Mouse (Mus musculus) hindbrain, embryonic 10.5 days (tissue): ENCODE results near the gene Hnrnpab. TPM values are rescaled to one million over a fixed set of nuclear protein-coding genes. Genes with fewer than 3 reads are reported as not detected.
"Not testable (repeated sequence)": the region's sequence is repeated elsewhere in the genome, so short reads cannot be mapped to it uniquely, and the experiment has no call there.

Experiments
- DNase-seq: peaks from one replicate; pipeline ENCODE4 v3.0.0-alpha.2; 2017; ENCODE audit warnings: low spot score
- H3K27ac ChIP-seq: fragments of 300-500 bp; sonication (generic); 2 replicates; pipeline ENCODE4 v1.5.1; 2016; ENCODE audit warnings: mild to moderate bottlenecking, moderate library complexity
- H3K27me3 ChIP-seq: fragments of 300-500 bp; sonication (generic); 2 replicates; pipeline ENCODE4 v1.6.1; 2016; ENCODE audit warnings: mild to moderate bottlenecking; ENCODE audit not compliant: poor library complexity, insufficient read depth, severe bottlenecking
- H3K36me3 ChIP-seq: fragments of 300-500 bp; sonication (generic); 2 replicates; pipeline ENCODE4 v1.6.1; 2016; ENCODE audit warnings: mild to moderate bottlenecking, moderate library complexity
- H3K4me1 ChIP-seq: fragments of 300-500 bp; sonication (generic); replicated peaks from 2 replicates; pipeline ENCODE4 v1.6.1; 2016; ENCODE audit warnings: mild to moderate bottlenecking
- H3K4me3 ChIP-seq: fragments of 300-500 bp; sonication (generic); 2 replicates; pipeline ENCODE4 v1.5.1; 2016; ENCODE audit warnings: mild to moderate bottlenecking, moderate library complexity
- H3K9me3 ChIP-seq: fragments of 300-500 bp; sonication (generic); 2 replicates; pipeline ENCODE4 v1.6.1; 2016; ENCODE audit warnings: mild to moderate bottlenecking, moderate library complexity
- WGBS: fragments of 180-500 bp; shearing (Covaris S2); methylation state at CpG from one replicate; pipeline ENCODE4 v1.1.7; 2016; 5-methylcytosine and 5-hydroxymethylcytosine counted together
- polyA plus RNA-seq: library from polyadenylated mRNA; unstranded; fragments of >200 nt; fragmentation: Nextera tagmentation; extraction: Ambion mirVana; gene quantifications from 2 replicates; pipeline ENCODE4 v1.2.1, GENCODE M21; 2016

Hnrnpab gene
- polyA plus RNA-seq, 1 experiment from 2014 or later = 607 TPM

- Histone ChIP-seq H3K9me3 (no peaks in the 10 kb centered on the region), H3K4me1 (peaks cover 16% of the 10 kb centered on the region), H3K4me3 (no peak overlapping the region), H3K27ac (peak overlapping the region; percentile 0; the same call in 1 of the 2 replicates), H3K27me3 (no peaks in the 10 kb centered on the region), H3K36me3 (no peaks in the 10 kb centered on the region)
- 79% methylated on average over 8 of the region's 8 CpGs for WGBS
- no peak for DNase-seq
Observed at GRCm38 (mm10) chr11:51614256-51614655, 7.6 kb upstream of the Hnrnpab start.

- H3K9me3 ChIP-seq, H3K36me3 ChIP-seq, DNase-seq, H3K27me3 ChIP-seq, H3K27ac ChIP-seq, H3K4me3 ChIP-seq: not testable (repeated sequence)
- WGBS = 85% methylated on average over 5 of the region's 5 CpGs
- H3K4me1 ChIP-seq = peaks cover 15% of the 10 kb centered on the region
Observed at GRCm38 (mm10) chr11:51609940-51610339, 3.3 kb upstream of the Hnrnpab start.

- no peak overlapping the region for H3K4me3 ChIP-seq
- DNase-seq = no peak
- H3K9me3 ChIP-seq = no peaks in the 10 kb centered on the region
- H3K27me3 ChIP-seq = no peaks in the 10 kb centered on the region
- H3K36me3 ChIP-seq = peaks cover 15% of the 10 kb centered on the region
- H3K4me1 ChIP-seq = peaks cover 18% of the 10 kb centered on the region
- H3K27ac ChIP-seq = no peak overlapping the region
- 88% methylated on average over 3 of the region's 3 CpGs for WGBS
Observed at GRCm38 (mm10) chr11:51609266-51609909, 2.7 kb upstream of the Hnrnpab start.

GRCm38 (mm10) chr11:51607096-51607738 is 570 bp upstream of the Hnrnpab start:
- Histone ChIP-seq H3K4me3 (peak overlapping the region; percentile 99), H3K27me3 (no peaks in the 10 kb centered on the region), H3K36me3 (peaks cover 37% of the 10 kb centered on the region), H3K9me3 (no peaks in the 10 kb centered on the region), H3K27ac (peak overlapping the region; percentile 100), H3K4me1 (peaks cover 39% of the 10 kb centered on the region)
- no peak for DNase-seq
- WGBS = 11% methylated on average over 15 of the region's 15 CpGs

GRCm38 (mm10) chr11:51605602-51606446 is 823 bp downstream of the Hnrnpab start:
- H3K36me3 ChIP-seq = peaks cover 51% of the 10 kb centered on the region
- H3K4me1 ChIP-seq = peaks cover 51% of the 10 kb centered on the region
- peak overlapping the region; percentile 100 for H3K27ac ChIP-seq
- no peaks in the 10 kb centered on the region for H3K9me3 ChIP-seq
- under 1% methylated on average over 81 of the region's 81 CpGs for WGBS
- no peaks in the 10 kb centered on the region for H3K27me3 ChIP-seq
- peak overlapping the region; percentile 99 for H3K4me3 ChIP-seq
- peak; percentile 77 for DNase-seq

- Histone ChIP-seq H3K27ac (no peak overlapping the region), H3K27me3 (no peaks in the 10 kb centered on the region), H3K4me3 (peak overlapping the region; percentile 23), H3K4me1 (peaks cover 45% of the 10 kb centered on the region), H3K9me3 (no peaks in the 10 kb centered on the region), H3K36me3 (peaks cover 86% of the 10 kb centered on the region)
- 90% methylated on average over 3 of the region's 3 CpGs for WGBS
- DNase-seq = no peak
Observed at GRCm38 (mm10) chr11:51602253-51602652, 4.4 kb downstream of the Hnrnpab start.

GRCm38 (mm10) chr11:51597553-51597952 is 9.1 kb downstream of the Hnrnpab start:
- 88% methylated on average over 2 of the region's 2 CpGs for WGBS
- Histone ChIP-seq H3K27ac (no peak overlapping the region), H3K27me3 (no peaks in the 10 kb centered on the region), H3K9me3 (no peaks in the 10 kb centered on the region), H3K4me3 (no peak overlapping the region), H3K36me3 (peaks cover 100% of the 10 kb centered on the region), H3K4me1 (peaks cover 16% of the 10 kb centered on the region)
- DNase-seq = no peak

- 93% methylated on average over 1 of the region's 1 CpGs for WGBS
- H3K4me1 ChIP-seq = no peaks in the 10 kb centered on the region
- no peak overlapping the region for H3K27ac ChIP-seq
- no peak for DNase-seq
- H3K27me3 ChIP-seq = no peaks in the 10 kb centered on the region
- no peaks in the 10 kb centered on the region for H3K9me3 ChIP-seq
- peaks cover 100% of the 10 kb centered on the region for H3K36me3 ChIP-seq
- H3K4me3 ChIP-seq = no peak overlapping the region
Observed at GRCm38 (mm10) chr11:51595459-51596083, 11.1 kb downstream of the Hnrnpab start.

GRCm38 (mm10) chr11:51594715-51595350 is 11.8 kb downstream of the Hnrnpab start:
- H3K36me3 ChIP-seq = peaks cover 100% of the 10 kb centered on the region
- no peaks in the 10 kb centered on the region for H3K4me1 ChIP-seq
- 79% methylated on average over 3 of the region's 3 CpGs for WGBS
- no peaks in the 10 kb centered on the region for H3K9me3 ChIP-seq
- no peaks in the 10 kb centered on the region for H3K27me3 ChIP-seq
- DNase-seq = no peak
- H3K27ac ChIP-seq = no peak overlapping the region
- H3K4me3 ChIP-seq = no peak overlapping the region

- H3K27ac ChIP-seq = no peak overlapping the region
- no peaks in the 10 kb centered on the region for H3K27me3 ChIP-seq
- no peaks in the 10 kb centered on the region for H3K9me3 ChIP-seq
- no peak for DNase-seq
- H3K4me1 ChIP-seq = no peaks in the 10 kb centered on the region
- H3K36me3 ChIP-seq = peaks cover 100% of the 10 kb centered on the region
- WGBS = 87% methylated on average over 6 of the region's 6 CpGs
- H3K4me3 ChIP-seq = no peak overlapping the region
Observed at GRCm38 (mm10) chr11:51593849-51594248, 12.8 kb downstream of the Hnrnpab start.

GRCm38 (mm10) chr11:51593368-51593767 is 13.3 kb downstream of the Hnrnpab start:
- no peak overlapping the region for H3K4me3 ChIP-seq
- no peaks in the 10 kb centered on the region for H3K27me3 ChIP-seq
- H3K27ac ChIP-seq = no peak overlapping the region
- DNase-seq = no peak
- no peaks in the 10 kb centered on the region for H3K9me3 ChIP-seq
- peaks cover 100% of the 10 kb centered on the region for H3K36me3 ChIP-seq
- no peaks in the 10 kb centered on the region for H3K4me1 ChIP-seq
- 95% methylated on average over 4 of the region's 4 CpGs for WGBS

GRCm38 (mm10) chr11:51591915-51592314 is 14.7 kb downstream of the Hnrnpab start:
- 93% methylated on average over 7 of the region's 7 CpGs for WGBS
- H3K36me3 ChIP-seq = peaks cover 100% of the 10 kb centered on the region

More at GRCm38 (mm10) chr11:51591915-51592314, 14.7 kb downstream of the Hnrnpab start:
- DNase-seq = no peak
- Histone ChIP-seq H3K4me1 (no peaks in the 10 kb centered on the region), H3K27me3 (no peaks in the 10 kb centered on the region), H3K4me3 (no peak overlapping the region), H3K27ac (no peak overlapping the region), H3K9me3 (no peaks in the 10 kb centered on the region)
